Mouse (Mus musculus) testis, postnatal 10 days (tissue): ENCODE data around the gene Rcor3.

Experiments
- DNase-seq: peaks from one replicate; pipeline ENCODE4 v3.0.0; 2021; ENCODE audit warnings: low spot score

Rcor3 gene

DNA sequence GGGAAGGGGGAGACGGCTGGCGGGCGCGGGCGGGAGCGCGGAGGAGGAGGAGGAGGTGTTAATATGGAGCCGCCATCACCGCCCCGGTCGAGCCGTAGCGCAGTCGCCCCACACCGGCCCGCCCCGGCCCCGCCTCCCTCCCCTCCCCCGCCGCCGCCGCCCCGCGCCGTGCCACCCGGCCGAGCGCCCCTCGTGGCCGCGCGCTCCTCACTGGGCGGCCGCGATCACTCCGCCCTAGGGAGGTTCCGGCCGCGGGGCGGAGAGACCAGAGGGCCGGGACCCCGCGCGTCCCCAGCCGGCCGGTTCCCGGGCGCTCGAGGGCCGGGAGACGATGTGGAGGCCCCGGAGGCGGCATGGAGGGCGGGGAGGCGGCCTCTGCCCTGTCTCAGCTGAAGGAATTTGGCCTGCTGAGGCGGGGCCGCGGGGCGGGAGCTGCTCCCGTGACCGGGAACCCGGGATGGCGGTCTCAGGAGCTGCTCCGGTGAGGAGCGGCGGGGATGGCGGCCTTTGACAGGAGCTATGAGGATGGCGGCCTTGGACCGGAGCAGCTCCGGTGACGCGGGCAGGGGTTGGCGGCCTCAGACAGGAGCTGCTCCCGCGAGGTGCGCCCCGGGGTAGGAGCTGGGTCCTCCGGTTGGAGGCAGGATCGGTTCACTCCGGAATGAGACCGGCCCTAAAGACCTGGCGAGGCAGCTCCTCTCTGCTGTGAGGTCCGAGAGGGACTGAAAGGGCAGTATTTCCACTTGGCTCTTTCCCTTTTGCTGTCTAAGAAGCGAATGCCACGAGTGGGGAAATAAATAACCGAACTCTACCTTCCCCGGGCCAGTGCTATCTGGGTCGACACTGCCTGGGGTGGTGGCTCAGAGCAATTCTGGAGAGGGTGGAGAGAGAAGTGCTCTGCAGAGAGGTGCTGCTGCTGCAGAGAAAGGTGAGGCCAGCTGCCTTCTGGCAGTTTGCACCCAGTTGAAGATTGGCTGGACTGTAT, at the start of gene Rcor3:
Rcor3 (minus strand) TSS at position 137 of the 985 bp plus-strand sequence.
- DNase-seq: peak; percentile 85

DNA sequence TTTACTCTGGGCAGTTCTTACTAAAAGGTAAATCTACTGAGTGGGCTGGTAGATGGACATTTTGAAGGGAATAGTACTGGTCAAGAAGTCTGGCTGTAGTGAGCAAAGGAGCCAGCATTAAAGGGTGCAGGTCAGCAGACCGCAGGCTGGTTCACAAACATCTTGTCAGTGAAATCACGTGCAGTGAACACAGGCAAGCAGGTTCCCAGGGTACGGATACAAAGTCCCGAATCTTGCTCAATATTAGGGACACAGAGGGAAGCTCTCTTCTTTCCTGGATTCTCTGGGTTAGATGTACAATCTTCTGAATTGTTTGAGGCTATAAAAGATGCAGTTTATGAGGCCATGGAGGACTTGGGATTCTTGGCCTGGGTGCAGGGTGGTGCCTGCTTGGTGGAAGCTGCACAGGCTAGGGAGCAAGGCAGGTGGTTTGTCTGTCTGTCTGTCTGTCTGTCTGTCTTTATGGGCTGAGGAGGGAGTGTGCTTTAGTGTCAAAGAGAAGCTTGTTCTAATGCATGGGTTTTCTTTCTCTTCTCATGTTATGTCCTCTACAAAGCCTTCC, 43.9 kb upstream of the Rcor3 start:
- no peak for DNase-seq

DNA sequence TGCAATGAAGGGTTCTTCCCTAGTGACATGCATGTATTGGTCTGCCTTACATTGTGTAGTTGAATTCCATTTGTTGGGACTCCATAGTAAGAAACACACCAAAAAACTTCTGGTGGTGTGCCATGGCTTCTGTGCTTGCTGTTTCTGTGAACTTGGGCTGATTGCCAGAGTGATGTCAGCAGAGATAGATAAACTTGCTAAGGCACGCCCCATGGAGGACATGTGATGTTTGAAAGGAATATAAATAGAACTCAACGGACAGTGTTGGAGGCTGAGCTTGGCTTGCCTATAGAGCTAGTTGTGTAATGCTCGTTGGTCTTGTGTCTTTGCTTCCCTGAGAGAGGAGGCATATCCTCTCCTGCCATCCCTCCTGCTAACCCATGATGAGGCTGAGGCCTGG, 42.0 kb upstream of the Rcor3 start:
- DNase-seq: no peak

DNA sequence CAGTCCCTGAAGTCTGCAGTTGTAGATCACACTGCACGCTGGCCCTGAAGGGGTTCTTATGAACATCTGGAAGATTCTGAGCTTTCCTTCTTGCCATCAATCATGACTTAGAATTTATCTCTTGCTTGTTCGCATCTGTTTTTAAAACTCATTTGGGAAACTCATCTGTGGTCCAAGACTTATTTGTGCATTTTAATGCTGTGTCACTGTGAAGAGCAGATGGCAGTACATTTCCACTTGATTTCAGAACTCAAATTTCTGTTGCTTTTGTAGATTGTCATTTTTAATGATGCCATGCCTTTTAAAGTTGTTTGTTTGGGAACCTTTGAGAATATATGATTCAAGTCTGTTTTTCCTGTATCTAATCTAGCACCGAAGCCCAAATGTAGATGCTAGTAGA, 33.6 kb upstream of the Rcor3 start:
- DNase-seq: no peak

DNA sequence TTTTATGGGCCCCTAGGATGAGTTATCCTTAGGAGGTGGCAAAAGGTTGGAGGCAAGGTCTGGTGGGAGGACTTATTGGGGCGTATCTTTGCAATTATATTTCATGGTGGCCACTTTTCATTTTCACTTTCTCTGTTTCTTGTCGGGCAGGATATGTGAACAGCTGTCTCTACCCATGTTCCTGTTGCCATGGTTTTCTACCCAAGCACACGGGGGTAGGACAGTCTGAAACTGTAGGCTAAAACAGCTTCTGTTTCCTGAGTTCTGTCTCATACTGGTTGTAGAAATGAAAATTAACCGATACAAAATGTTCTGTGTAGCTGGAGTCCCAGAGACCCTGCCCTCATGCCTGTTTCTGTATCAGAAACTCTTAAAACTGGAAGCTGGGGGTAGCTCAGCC, 13.3 kb upstream of the Rcor3 start:
- DNase-seq: no peak

DNA sequence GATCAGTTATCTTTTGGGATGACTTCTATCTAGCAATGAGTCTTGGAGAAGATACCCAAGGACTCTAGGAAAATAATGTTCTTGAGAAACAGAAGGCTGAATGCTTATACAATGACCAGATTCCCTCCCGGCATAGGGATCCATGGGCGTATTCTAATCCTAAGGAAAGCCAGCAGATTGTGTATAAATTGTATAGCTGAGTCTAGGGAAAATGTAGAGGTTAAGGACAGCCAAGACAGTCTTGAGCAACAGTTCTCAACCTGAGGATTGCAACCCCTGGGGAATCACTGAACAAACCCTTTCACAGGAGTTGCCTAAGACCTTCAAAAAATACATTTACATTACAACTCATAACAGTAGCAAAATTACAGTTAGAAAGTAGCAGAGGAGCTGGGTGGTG, 2.5 kb upstream of the Rcor3 start:
- no peak for DNase-seq

DNA sequence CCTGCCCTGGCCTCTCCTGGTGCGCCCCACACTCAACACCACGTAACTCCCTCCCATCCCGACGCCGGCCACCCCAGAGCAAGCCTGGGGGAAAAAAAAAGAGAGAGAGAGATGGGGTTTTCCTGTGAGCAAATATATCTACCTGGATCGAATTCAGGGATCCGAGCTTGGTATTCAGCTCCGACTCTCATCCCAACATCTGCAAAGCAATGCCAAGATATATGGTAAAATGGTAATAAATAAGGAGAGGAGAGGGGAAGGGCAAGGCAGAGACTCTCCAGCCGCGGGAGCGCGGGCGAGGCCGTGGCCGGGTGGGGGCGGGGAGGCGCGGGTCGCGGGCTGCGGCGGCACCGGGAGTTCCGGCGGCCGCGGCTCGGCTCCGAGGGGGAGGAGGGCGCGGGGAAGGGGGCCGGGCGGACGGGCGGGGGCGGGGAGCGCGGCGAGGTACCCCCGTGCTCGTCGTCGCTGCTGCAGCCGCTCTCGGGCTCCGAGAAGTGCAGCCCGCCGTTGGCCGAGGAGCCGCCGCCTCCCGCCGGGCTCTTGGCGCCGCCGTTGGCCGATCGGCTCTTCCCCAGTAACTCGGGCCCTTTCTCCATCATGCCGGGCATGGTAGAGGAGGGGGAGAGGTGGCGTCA, 454 bp downstream of the Rcor3 start:
- DNase-seq: peak; percentile 72

DNA sequence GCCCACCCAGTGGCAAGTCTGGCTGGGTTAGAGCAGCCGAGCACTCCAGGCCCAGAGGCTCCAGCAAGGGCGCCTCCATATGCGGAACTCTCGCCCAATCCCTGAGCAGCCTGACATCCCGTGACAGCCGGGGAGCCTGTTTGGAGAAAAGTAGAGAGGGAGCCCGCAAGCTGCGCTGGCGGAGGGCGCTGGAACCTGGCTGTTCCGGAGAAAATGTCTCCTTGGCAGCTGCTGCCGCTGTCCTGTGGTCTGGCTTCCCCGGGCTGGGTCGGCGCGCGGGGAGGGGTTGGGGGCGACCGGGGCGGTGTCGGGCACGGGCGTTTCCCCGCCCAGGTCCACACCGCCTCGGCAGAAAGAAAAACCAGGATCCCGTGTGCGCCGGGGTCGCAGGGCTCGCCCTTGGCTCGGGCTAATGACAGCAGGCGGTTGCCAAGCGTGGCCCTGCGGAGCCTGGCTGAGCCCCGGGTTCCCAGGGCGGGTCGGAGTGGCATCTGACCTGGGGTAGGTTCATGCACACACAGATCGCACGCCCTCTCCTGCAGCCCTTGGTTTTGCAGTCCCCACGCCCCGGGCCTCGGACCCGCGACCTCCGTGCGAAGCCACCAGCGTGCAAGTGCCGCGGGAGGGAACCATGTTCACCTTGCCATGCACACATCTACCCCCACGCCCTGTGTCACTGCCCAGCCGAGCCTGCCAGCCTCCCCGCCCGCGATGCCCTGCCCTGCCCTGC, 1.1 kb downstream of the Rcor3 start:
- DNase-seq: peak; percentile 80

DNA sequence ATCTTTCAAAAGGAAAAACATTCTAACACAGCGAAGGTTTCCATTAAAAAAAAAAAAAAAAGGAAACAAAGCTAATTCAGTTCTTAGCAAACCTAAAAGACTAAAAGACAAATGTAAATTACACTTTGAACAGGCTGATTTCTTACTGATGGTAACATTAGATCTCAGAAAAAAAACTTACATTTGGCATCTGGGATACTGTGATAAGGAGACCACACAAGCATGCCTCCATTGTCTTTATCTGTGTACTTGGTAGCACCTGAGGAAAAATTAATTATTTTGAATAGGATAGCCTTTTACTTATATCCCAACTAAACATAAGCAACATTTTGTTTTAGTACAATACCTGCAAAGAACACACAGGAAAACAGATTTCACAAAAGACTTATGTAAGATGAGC, 7.7 kb downstream of the Rcor3 start:
- DNase-seq: no peak

DNA sequence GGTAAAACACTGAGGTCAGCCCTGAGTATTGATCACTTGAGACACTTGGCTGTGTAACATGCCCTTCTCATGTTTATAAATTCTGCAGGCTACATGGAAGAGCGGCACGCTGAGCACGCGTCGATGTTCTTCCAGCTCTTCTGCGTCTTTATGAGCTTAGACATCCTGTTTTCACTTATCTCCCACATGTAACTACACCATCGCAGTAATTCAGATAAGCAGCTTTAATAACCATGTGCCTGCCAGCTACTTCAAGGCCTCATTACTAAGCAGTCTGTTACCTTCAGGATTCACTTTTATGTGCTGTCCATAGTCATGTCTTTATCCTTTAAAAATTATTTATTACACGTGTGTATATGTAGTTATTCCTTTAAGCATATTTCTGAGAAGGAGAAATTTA, 9.5 kb downstream of the Rcor3 start:
- no peak for DNase-seq

DNA sequence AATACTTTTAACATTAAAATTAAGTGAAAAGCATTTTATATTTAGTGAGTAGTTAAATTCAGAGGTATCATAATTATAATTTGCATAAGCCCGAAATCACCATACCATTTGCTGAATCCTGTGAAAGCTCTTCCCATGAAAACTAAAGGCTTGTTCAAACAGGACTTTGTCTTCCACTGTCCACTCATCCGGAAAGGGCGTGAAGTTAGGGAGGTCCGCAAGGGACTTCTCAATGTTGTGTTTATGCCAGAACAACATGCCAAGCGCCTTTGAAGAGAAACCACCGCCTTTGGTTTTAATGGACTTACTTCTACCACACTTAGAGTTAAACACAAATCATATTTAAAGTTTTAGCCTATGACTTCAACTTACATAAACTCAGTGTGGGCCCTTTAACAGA, 12.1 kb downstream of the Rcor3 start:
- DNase-seq: no peak

DNA sequence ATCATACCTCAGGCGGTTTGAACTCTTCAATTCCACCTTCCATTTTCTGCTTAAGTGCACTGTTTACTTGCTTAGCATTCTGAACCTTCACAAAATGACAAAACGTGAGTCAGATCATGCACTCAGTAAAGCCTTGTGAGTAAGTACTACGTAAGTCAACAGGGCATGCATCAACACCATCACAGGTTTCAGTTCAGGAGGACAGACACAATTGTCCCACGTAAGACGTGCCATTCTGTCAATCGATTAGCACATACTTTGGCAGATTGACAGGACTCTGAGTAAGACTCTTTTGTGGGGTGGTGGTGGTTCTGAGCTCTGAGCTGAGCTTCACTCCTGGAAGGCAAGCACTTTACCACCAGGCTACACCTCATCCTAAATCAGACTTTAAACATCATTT, 21.6 kb downstream of the Rcor3 start:
- DNase-seq: no peak

DNA sequence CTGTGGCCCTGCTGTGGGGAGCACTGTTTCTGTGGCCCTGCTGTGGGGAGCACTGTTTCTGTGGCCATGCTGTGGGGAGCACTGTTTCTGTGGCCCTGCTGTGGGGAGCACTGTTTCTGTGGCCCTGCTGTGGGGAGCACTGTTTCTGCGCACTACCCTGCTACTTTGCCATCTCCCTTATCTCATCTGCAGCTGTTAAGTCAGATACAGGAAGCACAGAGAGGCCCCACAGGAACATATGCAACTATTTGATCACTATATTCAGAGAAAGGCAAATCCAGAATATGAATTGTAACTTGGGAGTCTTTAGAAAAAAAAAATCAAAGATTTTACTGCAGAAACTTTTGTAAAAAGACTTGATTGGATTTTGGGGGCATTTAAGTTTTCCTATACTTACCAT, 22.5 kb downstream of the Rcor3 start:
- no peak for DNase-seq

DNA sequence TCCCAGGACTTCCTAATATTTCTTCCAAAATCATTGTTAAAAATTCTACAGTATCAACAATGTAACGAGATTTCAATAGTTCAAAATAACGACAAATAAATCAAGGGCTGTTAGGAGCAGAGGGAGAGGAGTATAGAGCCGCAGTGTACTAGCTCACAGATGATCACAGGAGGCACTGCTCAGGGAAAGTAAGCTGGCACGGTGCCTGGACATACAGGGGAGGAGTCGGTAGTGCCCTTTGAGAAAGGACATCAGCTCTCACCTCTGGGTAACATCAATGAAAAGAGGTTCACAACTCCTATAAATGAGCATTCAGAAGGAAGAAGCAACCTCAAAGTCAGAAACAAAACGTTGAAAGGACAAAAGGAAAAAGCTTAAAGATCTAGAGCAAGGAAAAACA, 28.7 kb downstream of the Rcor3 start:
- DNase-seq: peak; percentile 77

DNA sequence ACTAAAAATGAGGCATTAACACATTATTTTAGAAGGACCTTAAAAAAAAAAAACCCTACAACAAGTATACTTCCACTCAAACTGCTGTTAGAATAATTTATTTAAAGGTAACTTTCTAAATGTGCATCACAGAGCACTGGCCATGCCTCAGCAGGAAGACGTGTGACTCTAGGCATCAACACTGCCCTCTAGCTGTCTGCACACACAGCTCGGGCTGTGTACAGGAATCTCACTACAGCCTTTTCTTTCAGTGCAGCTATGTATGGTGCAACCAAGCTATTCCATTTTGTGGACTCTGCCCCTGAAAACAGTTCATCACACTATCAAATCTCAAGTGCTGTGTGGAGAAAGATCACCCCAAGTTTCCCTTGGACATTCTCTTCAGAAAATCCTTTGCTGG, 30.5 kb downstream of the Rcor3 start:
- no peak for DNase-seq

DNA sequence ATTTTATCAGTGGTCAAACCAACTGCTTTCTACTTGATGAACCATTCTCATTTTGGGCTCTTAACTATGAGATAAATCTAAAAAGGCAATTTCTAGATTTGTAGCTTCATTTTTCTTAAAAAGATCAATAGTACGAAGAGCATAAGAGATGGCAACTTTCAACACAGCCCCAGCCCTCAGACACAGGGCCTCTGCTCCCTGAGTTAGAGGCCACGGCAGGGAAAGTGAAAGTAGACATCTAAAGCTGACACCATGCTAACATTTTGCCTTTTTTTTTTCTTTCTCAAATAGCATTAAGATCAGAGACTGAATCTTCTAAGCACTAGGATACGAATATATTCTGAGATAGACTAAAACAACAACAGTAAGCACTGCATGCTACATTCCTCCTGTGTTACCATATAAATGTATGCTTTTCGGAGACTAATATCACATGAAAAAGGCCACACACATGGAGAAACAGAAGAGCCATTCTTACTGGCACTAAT, 31.9 kb downstream of the Rcor3 start:
- DNase-seq: no peak

DNA sequence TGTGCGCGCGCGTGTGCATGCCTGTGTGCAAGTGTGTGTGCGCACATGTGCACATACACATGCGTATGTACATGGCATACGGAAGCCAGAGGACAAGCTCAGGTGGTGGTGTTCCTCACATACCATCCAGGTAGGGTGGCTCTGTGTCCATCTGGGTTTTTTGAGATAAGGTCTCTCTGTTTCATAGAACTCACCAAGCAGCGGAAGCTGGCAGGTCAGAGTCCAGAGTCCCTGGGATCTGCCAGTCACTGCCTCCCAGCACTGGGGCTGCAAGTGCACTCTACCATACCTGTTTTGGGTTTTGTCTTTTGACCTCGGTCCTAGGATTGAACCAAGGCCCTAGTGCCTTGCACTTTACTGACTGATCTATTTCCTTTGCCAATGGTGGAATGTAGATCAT, 33.8 kb downstream of the Rcor3 start:
- no peak for DNase-seq

DNA sequence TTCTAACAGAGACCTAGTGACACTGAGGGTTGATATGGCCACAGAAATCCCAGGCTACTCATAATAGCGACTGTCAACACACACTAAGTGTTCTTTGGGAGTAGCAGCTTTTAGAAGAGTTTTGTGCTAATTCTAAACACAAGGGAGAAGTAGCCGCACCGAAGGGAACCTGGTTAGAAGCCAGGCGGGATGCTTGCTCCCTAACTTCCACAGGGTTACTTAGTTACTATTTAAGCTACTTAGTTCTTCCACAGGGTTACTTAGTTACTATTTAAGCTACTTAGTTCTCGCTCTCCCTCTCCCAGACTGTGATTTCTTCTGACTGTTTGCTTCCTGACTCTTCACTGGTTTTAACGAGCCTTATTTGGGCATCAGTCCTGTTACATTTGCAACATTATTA, 34.7 kb downstream of the Rcor3 start:
- no peak for DNase-seq

DNA sequence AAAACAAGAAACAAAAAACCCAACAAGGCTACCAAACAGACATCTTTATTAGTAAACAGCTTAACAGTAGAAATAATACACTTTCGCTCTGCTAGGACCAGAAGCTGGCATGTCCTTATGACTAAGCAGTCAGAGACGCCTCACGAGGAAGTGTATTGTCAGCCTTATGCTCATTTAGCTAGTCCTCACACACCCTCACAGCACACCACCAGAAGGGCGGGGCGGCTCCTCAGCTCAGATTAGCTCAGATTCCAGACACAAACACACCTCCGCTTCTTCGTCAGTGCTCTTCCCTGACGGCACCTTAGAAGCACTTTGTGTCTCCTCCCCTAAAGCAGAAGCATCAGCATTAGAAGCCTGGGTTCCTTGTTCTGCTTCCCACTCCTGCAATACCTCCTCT, 36.5 kb downstream of the Rcor3 start:
- no peak for DNase-seq

DNA sequence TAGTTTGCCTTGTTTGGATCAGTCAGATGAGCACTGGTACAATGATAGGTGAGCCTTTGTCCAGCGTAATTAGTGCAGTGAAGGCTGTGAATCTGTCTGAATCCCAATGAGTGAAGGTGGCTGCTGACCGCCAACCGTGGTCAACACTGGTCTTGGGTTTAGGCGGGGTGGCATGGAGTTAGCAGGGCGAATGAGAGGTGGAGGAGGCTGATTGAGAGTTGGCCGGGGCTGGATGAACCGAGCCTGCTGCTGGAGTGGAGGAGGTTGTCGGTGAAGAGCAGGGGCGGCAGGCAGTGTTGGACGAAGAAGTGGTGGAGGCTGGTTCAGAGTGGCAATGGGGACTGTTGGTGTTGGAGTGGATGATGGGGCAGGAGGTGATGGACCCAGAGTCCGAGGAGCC, 37.1 kb downstream of the Rcor3 start:
- no peak for DNase-seq

DNA sequence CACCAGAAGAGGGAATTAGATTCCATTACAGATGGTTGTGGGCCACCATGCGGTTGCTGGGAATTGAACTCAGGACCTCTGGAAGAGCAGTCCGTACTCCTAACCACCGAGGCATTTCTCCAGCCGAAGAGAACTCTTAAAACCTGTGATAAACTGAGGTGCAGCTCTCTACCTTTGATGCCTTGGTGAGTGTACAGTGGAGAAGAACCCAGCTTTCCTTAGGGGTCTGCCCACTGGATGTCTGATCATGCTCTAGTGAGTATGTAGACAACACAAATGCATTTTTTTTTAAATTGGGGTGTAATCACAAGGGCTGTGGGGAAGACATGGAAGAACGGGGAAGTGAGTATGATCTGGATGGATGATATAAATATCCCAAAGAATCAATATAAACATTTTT, 42.2 kb downstream of the Rcor3 start:
- DNase-seq: no peak

DNA sequence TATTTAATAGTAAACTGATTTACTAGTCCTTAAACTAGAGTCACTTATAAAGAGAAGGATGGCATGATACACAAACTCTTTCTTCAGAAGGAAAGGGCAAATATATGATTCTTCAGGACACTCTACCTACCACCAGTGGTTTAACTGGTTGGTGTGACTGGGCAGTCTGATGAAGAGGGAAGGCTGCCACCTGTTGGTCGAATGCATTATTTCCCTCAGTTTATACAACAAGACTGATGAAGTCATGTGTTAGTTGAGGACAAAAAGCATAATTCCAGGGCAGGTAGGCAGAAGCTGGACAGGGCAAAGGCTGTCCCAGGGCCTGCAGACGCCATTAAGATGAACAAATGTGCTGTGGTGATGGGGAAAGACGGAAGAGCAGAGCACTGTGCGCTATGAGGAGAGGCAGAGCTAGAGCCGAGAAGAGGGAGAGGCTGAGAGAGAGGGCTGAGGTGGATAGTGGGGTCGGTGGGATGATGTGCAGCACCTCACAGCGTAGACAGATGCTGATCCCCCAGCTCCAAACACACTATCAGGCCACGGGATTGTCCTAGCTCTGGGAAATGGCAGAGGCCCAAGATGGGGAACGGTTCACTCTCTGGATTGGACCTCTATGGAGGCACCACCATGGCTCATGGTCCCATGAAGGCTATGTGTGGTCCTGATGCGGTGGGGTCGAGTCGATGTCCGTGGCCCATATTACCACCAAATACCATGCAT, 43.3 kb downstream of the Rcor3 start:
- peak; percentile 80 for DNase-seq
